Mouse (Mus musculus) thymus, adult 2 months (tissue): ENCODE results near the gene Bpifa3. TPM values are rescaled to one million over a fixed set of nuclear protein-coding genes. Genes with fewer than 3 reads are reported as not detected.

Experiments
- DNase-seq: peaks from one replicate; pipeline ENCODE4 v3.0.0; 2021
- H3K27ac ChIP-seq: fragments of 200-500 bp; 2 replicates; pipeline ENCODE4 v1.5.1; 2012; ENCODE audit warnings: low read length, control low read depth; ENCODE audit not compliant: control insufficient read depth, insufficient read depth
- H3K27me3 ChIP-seq: fragments of 200-500 bp; 2 replicates; pipeline ENCODE4 v1.6.1; 2012; ENCODE audit warnings: mild to moderate bottlenecking, low read length, moderate library complexity, mixed read lengths; ENCODE audit not compliant: control insufficient read depth, insufficient read depth
- H3K36me3 ChIP-seq: fragments of 200-500 bp; 2 replicates; pipeline ENCODE4 v1.6.1; 2012; ENCODE audit warnings: mild to moderate bottlenecking, low read length, moderate library complexity; ENCODE audit not compliant: control insufficient read depth, insufficient read depth
- H3K4me1 ChIP-seq: fragments of 200-500 bp; replicated peaks from 2 replicates; pipeline ENCODE4 v1.6.1; 2012; ENCODE audit warnings: low read length; ENCODE audit not compliant: control insufficient read depth, insufficient read depth
- H3K4me3 ChIP-seq: fragments of 200-500 bp; 2 replicates; pipeline ENCODE4 v1.5.1; 2012; ENCODE audit warnings: mild to moderate bottlenecking, low read length, control low read depth, moderate library complexity; ENCODE audit not compliant: control insufficient read depth, insufficient read depth
- CTCF ChIP-seq: fragments of 200-500 bp; IDR thresholded peaks from 2 replicates; pipeline ENCODE4 v1.5.1; 2012; ENCODE audit warnings: mild to moderate bottlenecking, control low read depth, low read length, moderate library complexity, borderline replicate concordance; ENCODE audit not compliant: control insufficient read depth, poor library complexity, insufficient read depth; ENCODE audit errors: extremely low read depth
- POLR2A ChIP-seq: fragments of 200-500 bp; IDR thresholded peaks from 2 replicates; pipeline ENCODE4 v1.6.1; 2012; ENCODE audit warnings: mild to moderate bottlenecking, low read length, control low read depth, moderate library complexity; ENCODE audit not compliant: control insufficient read depth, poor library complexity, insufficient read depth; ENCODE audit errors: extremely low read depth
- WGBS: fragments of 180-500 bp; shearing (Covaris S2); methylation state at CpG from one replicate; pipeline ENCODE4 v1.1.7; 2018; 5-methylcytosine and 5-hydroxymethylcytosine counted together
- polyA plus RNA-seq: library from polyadenylated mRNA; depleted of rRNA; stranded (reverse); fragments of >200 nt; gene quantifications from 2 replicates; pipeline ENCODE4 v1.2.3, GENCODE M21; 2012; rRNA removed

Bpifa3 gene
- polyA plus RNA-seq, 1 experiment = 0.23 TPM

GRCm38 (mm10) chr2:154185319-154185718 lies 55.2 kb downstream of the Bpifa3 start:
- no peak for TF ChIP-seq CTCF
- no peak for TF ChIP-seq POLR2A
- Histone ChIP-seq H3K4me1 (no peaks in the 10 kb centered on the region), H3K27ac (no peak overlapping the region), H3K36me3 (no peaks in the 10 kb centered on the region), H3K27me3 (no peaks in the 10 kb centered on the region), H3K4me3 (no peak overlapping the region)
- DNase-seq = no peak
- WGBS = 96% methylated on average over 6 of the region's 6 CpGs

- Histone ChIP-seq H3K27ac (no peak overlapping the region), H3K27me3 (no peaks in the 10 kb centered on the region), H3K4me3 (no peak overlapping the region), H3K36me3 (no peaks in the 10 kb centered on the region), H3K4me1 (no peaks in the 10 kb centered on the region)
- 62% methylated on average over 3 of the region's 3 CpGs for WGBS
- DNase-seq = no peak
- TF ChIP-seq CTCF (no peak), POLR2A (no peak)
Measured at GRCm38 (mm10) chr2:154185748-154186147, 55.6 kb downstream of the Bpifa3 start.

GRCm38 (mm10) chr2:154187468-154187867 lies 57.3 kb downstream of the Bpifa3 start:
- H3K4me3 ChIP-seq = no peak overlapping the region

More at GRCm38 (mm10) chr2:154187468-154187867, 57.3 kb downstream of the Bpifa3 start:
- H3K27me3 ChIP-seq = no peaks in the 10 kb centered on the region
- no peaks in the 10 kb centered on the region for H3K36me3 ChIP-seq
- H3K27ac ChIP-seq = no peak overlapping the region
- 46% methylated on average over 5 of the region's 5 CpGs for WGBS
- no peaks in the 10 kb centered on the region for H3K4me1 ChIP-seq
- TF ChIP-seq CTCF (no peak), POLR2A (no peak)
- DNase-seq = no peak

Other genes starting within 250 kb of the Bpifa3 start
- 0.23 and 0.27 TPM in 2 replicates for gene Bpifb6, start 229.9 kb upstream of the Bpifa3 start, polyA plus RNA-seq
- 0.59 and 0.89 TPM in 2 replicates for gene Bpifb3, start 212.1 kb upstream of the Bpifa3 start, polyA plus RNA-seq
- 0.13 and 0.29 TPM in 2 replicates for gene Bpifb4, start 192.1 kb upstream of the Bpifa3 start, polyA plus RNA-seq
- gene Bpifa6, start 155.4 kb upstream of the Bpifa3 start, polyA plus RNA-seq = not detected in 2 replicates
- 0.22 TPM in 1 of 2 replicates, not detected in the other for gene Bpifa2, start 122.1 kb upstream of the Bpifa3 start, polyA plus RNA-seq
- gene Bpifa1, start 12.5 kb downstream of the Bpifa3 start, polyA plus RNA-seq = 23.3 and 33.0 TPM in 2 replicates
- 1.3 and 1.6 TPM in 2 replicates for gene Bpifa5, start 32.3 kb downstream of the Bpifa3 start, polyA plus RNA-seq
- gene Bpifb1, start 60.5 kb downstream of the Bpifa3 start, polyA plus RNA-seq = 1.4 and 1.5 TPM in 2 replicates
- gene Bpifb5, start 93.4 kb downstream of the Bpifa3 start, polyA plus RNA-seq = 0.40 and 0.65 TPM in 2 replicates
- 0.11 and 0.14 TPM in 2 replicates for gene Bpifb9a, start 127.5 kb downstream of the Bpifa3 start, polyA plus RNA-seq
- gene Bpifb9b, start 176.9 kb downstream of the Bpifa3 start, polyA plus RNA-seq = 0.26 and 0.36 TPM in 2 replicates
- gene Cdk5rap1, start 242.7 kb downstream of the Bpifa3 start, polyA plus RNA-seq = 14.2 and 16.3 TPM in 2 replicates